Mouse (Mus musculus) lung, adult 2 months (tissue): ENCODE results near the gene Nos1ap. TPM values are rescaled to one million over a fixed set of nuclear protein-coding genes. Genes with fewer than 3 reads are reported as not detected.

Experiments
- DNase-seq: peaks from one replicate; pipeline ENCODE4 v3.0.0; 2022
- H3K4me1 ChIP-seq: fragments of 200-500 bp; 2 replicates; pipeline ENCODE4 v1.6.1; 2011; ENCODE audit warnings: low read length; ENCODE audit not compliant: control insufficient read depth, insufficient read depth
- H3K4me3 ChIP-seq: fragments of 200-500 bp; replicated peaks from 2 replicates; pipeline ENCODE3; 2011; ENCODE audit warnings: low read depth, mild to moderate bottlenecking, control low read depth, low read length; ENCODE audit errors: extremely low read depth
- CTCF ChIP-seq: fragments of 200-500 bp; IDR thresholded peaks from 2 replicates; pipeline ENCODE4 v1.5.1; 2011; ENCODE audit warnings: mild to moderate bottlenecking, low read length, control low read depth; ENCODE audit not compliant: insufficient read depth
- POLR2A ChIP-seq: fragments of 200-500 bp; IDR thresholded peaks from 2 replicates; pipeline ENCODE4 v1.6.1; 2011; ENCODE audit warnings: low read depth, mild to moderate bottlenecking, control low read depth, low read length, borderline replicate concordance; ENCODE audit errors: extremely low read depth
- WGBS: fragments of 180-500 bp; shearing (Covaris S2); methylation state at CpG from one replicate; pipeline ENCODE4 v1.1.7; 2018; 5-methylcytosine and 5-hydroxymethylcytosine counted together
- polyA plus RNA-seq: library from polyadenylated mRNA; depleted of rRNA; stranded (reverse); fragments of >200 nt; gene quantifications from 2 replicates; pipeline ENCODE4 v1.2.3, GENCODE M21; 2012

Nos1ap gene
- polyA plus RNA-seq, 1 experiment, result 17.7 TPM

DNA sequence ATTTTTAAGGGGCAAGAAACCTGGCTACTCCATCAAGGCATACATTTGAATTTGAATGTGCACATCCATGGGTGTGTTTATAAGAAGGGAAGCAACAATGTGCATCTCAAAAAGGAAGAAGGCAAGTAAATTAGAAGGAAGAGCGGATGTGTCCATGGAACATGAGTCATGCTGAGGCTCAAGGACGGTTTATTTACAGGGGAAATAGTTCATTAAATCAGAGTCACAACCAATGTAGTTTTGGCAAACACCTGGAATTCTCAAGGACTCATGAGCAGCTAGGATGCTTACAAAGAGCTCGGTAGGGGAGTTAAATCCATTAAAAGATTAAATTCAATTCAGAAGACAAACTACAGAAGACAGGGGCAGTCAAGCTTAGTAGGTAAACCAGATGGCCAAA is 169.7 kb downstream of the Nos1ap start:
- no peaks in the 10 kb centered on the region; the same call in 1 of the 2 replicates for H3K4me1 ChIP-seq
- WGBS, result 51% methylated on average over 3 of the region's 3 CpGs
- H3K4me3 ChIP-seq, result no peak overlapping the region
- no peak for DNase-seq
- TF ChIP-seq POLR2A, result no peak
- TF ChIP-seq CTCF, result no peak

DNA sequence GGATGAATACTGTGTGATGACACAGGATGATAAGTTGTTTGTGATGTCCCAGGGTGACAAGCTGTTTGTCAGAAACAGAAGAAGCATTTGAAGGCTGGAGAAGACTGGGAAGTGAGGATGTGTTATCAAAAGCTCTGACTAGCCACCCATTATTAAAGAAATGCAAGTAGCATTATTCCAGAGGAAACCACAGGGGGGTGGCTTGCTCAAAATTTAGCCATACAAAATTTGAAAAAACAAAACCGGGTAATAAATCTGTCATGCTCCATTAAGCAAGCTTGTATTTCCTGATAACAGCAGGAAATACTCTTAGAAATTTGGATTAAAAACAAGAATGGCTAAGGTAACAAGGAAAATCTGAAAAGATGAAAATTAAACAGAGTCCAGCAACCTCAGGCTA is 171.5 kb downstream of the Nos1ap start:
- no peak for DNase-seq
- 49% methylated on average over 1 of the region's 1 CpGs for WGBS
- Histone ChIP-seq H3K4me3 (no peak overlapping the region), H3K4me1 (no peaks in the 10 kb centered on the region; the same call in 1 of the 2 replicates)
- TF ChIP-seq CTCF (no peak), POLR2A (no peak)

- TF ChIP-seq CTCF, result no peak
- TF ChIP-seq POLR2A, result no peak
- Histone ChIP-seq H3K4me3 (no peak overlapping the region), H3K4me1 (no peaks in the 10 kb centered on the region; the same call in 1 of the 2 replicates)
- WGBS, result 75% methylated on average over 2 of the region's 2 CpGs
- no peak for DNase-seq
These were observed 172.7 kb downstream of the Nos1ap start for GRCm38 (mm10) chr1:170416967-170417366.

GRCm38 (mm10) chr1:170416206-170416605 is 173.5 kb downstream of the Nos1ap start:
- peaks cover 2% of the 10 kb centered on the region for H3K4me1 ChIP-seq
- H3K4me3 ChIP-seq, result no peak overlapping the region
- WGBS, result 58% methylated on average over 6 of the region's 6 CpGs
- TF ChIP-seq CTCF, result no peak
- TF ChIP-seq POLR2A, result no peak
- no peak for DNase-seq

GRCm38 (mm10) chr1:170415395-170415794 is 174.3 kb downstream of the Nos1ap start:
- Histone ChIP-seq H3K4me1 (peaks cover 3% of the 10 kb centered on the region), H3K4me3 (no peak overlapping the region)
- DNase-seq, result no peak
- no peak for TF ChIP-seq POLR2A
- WGBS, result 75% methylated on average over 3 of the region's 3 CpGs

- H3K4me3 ChIP-seq, result no peak overlapping the region
- DNase-seq, result no peak
- peaks cover 3% of the 10 kb centered on the region for H3K4me1 ChIP-seq
- TF ChIP-seq CTCF, result no peak
- no peak for TF ChIP-seq POLR2A
- WGBS, result 75% methylated on average over 8 of the region's 8 CpGs
These were observed 179.1 kb downstream of the Nos1ap start for GRCm38 (mm10) chr1:170410402-170411191.

- TF ChIP-seq CTCF (no peak), POLR2A (no peak)
- Histone ChIP-seq H3K4me3 (no peak overlapping the region), H3K4me1 (peaks cover 3% of the 10 kb centered on the region)
- WGBS, result 41% methylated on average over 4 of the region's 4 CpGs
- DNase-seq, result no peak
These were observed 180.6 kb downstream of the Nos1ap start for GRCm38 (mm10) chr1:170409091-170409490.

DNA sequence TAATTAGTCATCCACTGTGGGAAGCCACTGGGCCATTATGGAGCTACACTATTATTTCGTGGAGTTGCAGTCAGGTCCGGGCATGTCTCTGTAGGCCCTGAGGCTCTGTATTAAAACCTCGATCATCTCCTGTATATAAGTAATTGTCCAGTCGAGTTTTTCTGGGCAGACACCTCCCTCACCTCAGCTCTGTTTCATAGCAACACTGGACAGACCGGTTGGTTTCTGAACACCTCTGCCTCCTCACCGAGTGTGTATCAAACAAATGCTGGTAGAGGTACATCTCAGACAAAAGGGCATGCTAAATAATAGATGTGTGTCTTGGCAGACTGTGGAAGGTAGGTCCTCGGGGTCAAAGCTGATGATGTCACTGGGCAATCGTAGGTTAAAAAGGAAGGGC is 182.7 kb downstream of the Nos1ap start:
- H3K4me1 ChIP-seq, result peaks cover 3% of the 10 kb centered on the region
- DNase-seq, result no peak
- no peak for TF ChIP-seq CTCF
- no peak for TF ChIP-seq POLR2A
- H3K4me3 ChIP-seq, result no peak overlapping the region
- WGBS, result 76% methylated on average over 8 of the region's 8 CpGs

DNA sequence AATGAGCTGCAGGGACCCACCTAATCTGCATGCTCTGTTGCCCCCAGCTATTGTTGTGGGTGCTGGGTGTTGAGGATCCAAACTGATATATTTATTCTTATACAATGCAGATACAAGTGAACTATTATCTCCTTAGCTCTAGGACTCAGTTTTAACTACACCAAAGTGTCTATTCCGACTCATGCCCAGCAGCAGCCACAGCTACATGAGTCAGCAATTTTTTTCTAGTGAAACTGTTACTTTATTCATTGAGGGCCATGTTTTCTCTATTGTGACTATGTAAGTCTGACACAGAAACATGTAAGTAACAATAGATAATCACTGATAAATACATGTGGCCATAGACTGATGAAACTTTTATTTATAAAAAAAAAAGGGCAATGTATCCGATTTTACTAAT is 184.5 kb downstream of the Nos1ap start:
- no peak for DNase-seq
- no peaks in the 10 kb centered on the region; the same call in 1 of the 2 replicates for H3K4me1 ChIP-seq
- no peak overlapping the region for H3K4me3 ChIP-seq
- TF ChIP-seq CTCF, result no peak
- TF ChIP-seq POLR2A, result no peak
- 83% methylated on average over 2 of the region's 2 CpGs for WGBS

GRCm38 (mm10) chr1:170402682-170403081 is 187.0 kb downstream of the Nos1ap start:
- TF ChIP-seq POLR2A (no peak), CTCF (no peak)
- no peak for DNase-seq
- 73% methylated on average over 4 of the region's 4 CpGs for WGBS
- Histone ChIP-seq H3K4me1 (no peaks in the 10 kb centered on the region), H3K4me3 (no peak overlapping the region)
